Mouse (Mus musculus) limb, embryonic 11.5 days (tissue): ENCODE results near the gene Olfr263. TPM values are rescaled to one million over a fixed set of nuclear protein-coding genes. Genes with fewer than 3 reads are reported as not detected.
"Not testable (repeated sequence)": the region's sequence is repeated elsewhere in the genome, so short reads cannot be mapped to it uniquely, and the experiment has no call there.

ENCODE experiments used
- ATAC-seq: fragments of 200-750 bp; cut with Nextera tagmentation; 2 replicates; pipeline ENCODE4 v1.8.0; 2017; ENCODE audit warnings: low read depth; ENCODE audit not compliant: insufficient number of reproducible peaks, low FRiP score, low TSS enrichment
- DNase-seq: peaks from one replicate; pipeline ENCODE4 v3.0.0-alpha.2; 2015; ENCODE audit warnings: low spot score
- H3K27ac ChIP-seq: fragments of 300-500 bp; sonication (generic); replicated peaks from 2 replicates; pipeline ENCODE4 v1.5.1; 2014; ENCODE audit warnings: low read depth, mild to moderate bottlenecking, low read length
- H3K27me3 ChIP-seq: fragments of 300-500 bp; sonication (generic); 2 replicates; pipeline ENCODE4 v1.6.1; 2014; ENCODE audit warnings: mild to moderate bottlenecking, low read length, mixed read lengths; ENCODE audit not compliant: control insufficient read depth, insufficient read depth
- H3K36me3 ChIP-seq: fragments of 300-500 bp; sonication (generic); 2 replicates; pipeline ENCODE4 v1.6.1; 2014; ENCODE audit warnings: mild to moderate bottlenecking, low read length, moderate library complexity, mixed read lengths; ENCODE audit not compliant: control insufficient read depth, insufficient read depth
- H3K4me1 ChIP-seq: fragments of 300-500 bp; sonication (generic); 2 replicates; pipeline ENCODE4 v1.6.1; 2014; ENCODE audit warnings: low read length, mixed read lengths; ENCODE audit not compliant: control insufficient read depth, insufficient read depth
- H3K4me2 ChIP-seq: fragments of 300-500 bp; sonication (generic); 2 replicates; pipeline ENCODE4 v1.6.1; 2014; ENCODE audit warnings: low read depth, mild to moderate bottlenecking, moderate library complexity; ENCODE audit not compliant: severe bottlenecking
- H3K4me3 ChIP-seq: fragments of 300-500 bp; sonication (generic); 2 replicates; pipeline ENCODE4 v1.5.1; 2014; ENCODE audit warnings: low read depth, low read length
- H3K9ac ChIP-seq: fragments of 300-500 bp; sonication (generic); 2 replicates; pipeline ENCODE4 v1.6.1; 2014; ENCODE audit warnings: mild to moderate bottlenecking, low read length
- H3K9me3 ChIP-seq: fragments of 300-500 bp; sonication (generic); 2 replicates; pipeline ENCODE4 v1.6.1; 2016; ENCODE audit warnings: low read length; ENCODE audit not compliant: control insufficient read depth
- WGBS: fragments of 180-500 bp; shearing (Covaris S2); extraction: QIAGEN DNeasy Blood & Tissue Kit; methylation state at CpG from one replicate; pipeline ENCODE4 v1.1.7; 2014; 5-methylcytosine and 5-hydroxymethylcytosine counted together
- polyA plus RNA-seq: library from polyadenylated mRNA; unstranded; fragments of >200 nt; fragmentation: Nextera tagmentation; extraction: Ambion mirVana; gene quantifications from 2 replicates; pipeline ENCODE4 v1.2.1, GENCODE M21; 2014

Olfr263 gene
- not detected in 2 replicates for polyA plus RNA-seq

- not testable (repeated sequence) for H3K27me3 ChIP-seq, H3K9ac ChIP-seq, H3K4me3 ChIP-seq, DNase-seq, H3K4me2 ChIP-seq, H3K27ac ChIP-seq, ATAC-seq, H3K4me1 ChIP-seq, H3K36me3 ChIP-seq, H3K9me3 ChIP-seq
- 87% methylated on average over 3 of the region's 3 CpGs for WGBS
Observed at GRCm38 (mm10) chr13:21129339-21129738, at the start of gene Olfr263. TSS of gene Olfr263 (plus strand) at chr13:21129639.

- H3K4me2 ChIP-seq: no peak overlapping the region
- no peaks in the 10 kb centered on the region for H3K36me3 ChIP-seq
- no peak overlapping the region for H3K27ac ChIP-seq
- H3K9ac ChIP-seq: no peak overlapping the region
- H3K4me3 ChIP-seq: no peak overlapping the region
- H3K27me3 ChIP-seq: no peaks in the 10 kb centered on the region
- ATAC-seq (no peak), DNase-seq (no peak)
- 84% methylated on average over 2 of the region's 2 CpGs for WGBS
- H3K9me3 ChIP-seq: no peaks in the 10 kb centered on the region
- H3K4me1 ChIP-seq: no peaks in the 10 kb centered on the region
Observed at GRCm38 (mm10) chr13:21082686-21083085, 46.8 kb upstream of the Olfr263 start.

- Histone ChIP-seq H3K27ac (no peak overlapping the region), H3K27me3 (no peaks in the 10 kb centered on the region), H3K4me3 (no peak overlapping the region), H3K9me3 (no peaks in the 10 kb centered on the region), H3K9ac (no peak overlapping the region), H3K4me2 (no peak overlapping the region), H3K36me3 (no peaks in the 10 kb centered on the region), H3K4me1 (no peaks in the 10 kb centered on the region)
- ATAC-seq (no peak; the same call in 1 of the 2 replicates), DNase-seq (no peak)
- WGBS: 88% methylated on average over 3 of the region's 3 CpGs
Observed at GRCm38 (mm10) chr13:21109759-21110158, 19.7 kb upstream of the Olfr263 start.

GRCm38 (mm10) chr13:21110441-21110840, 19.0 kb upstream of the Olfr263 start:
- Histone ChIP-seq H3K4me3 (no peak overlapping the region), H3K9ac (no peak overlapping the region), H3K27me3 (no peaks in the 10 kb centered on the region), H3K4me2 (no peak overlapping the region), H3K9me3 (no peaks in the 10 kb centered on the region), H3K27ac (no peak overlapping the region), H3K4me1 (no peaks in the 10 kb centered on the region), H3K36me3 (no peaks in the 10 kb centered on the region)
- WGBS: 89% methylated on average over 6 of the region's 6 CpGs
- no peak for DNase-seq
- no peak for ATAC-seq

GRCm38 (mm10) chr13:21111183-21111582, 18.3 kb upstream of the Olfr263 start, which contains the start of gene Olfr1369-ps1:
TSS of gene Olfr1369-ps1 (plus strand) at chr13:21111483.
- H3K4me3 ChIP-seq, H3K9me3 ChIP-seq, H3K27me3 ChIP-seq, H3K4me2 ChIP-seq, H3K27ac ChIP-seq, DNase-seq, H3K36me3 ChIP-seq, H3K4me1 ChIP-seq, ATAC-seq, H3K9ac ChIP-seq: not testable (repeated sequence)
- WGBS: 80% methylated on average over 3 of the region's 3 CpGs

GRCm38 (mm10) chr13:21114121-21114520, 15.3 kb upstream of the Olfr263 start:
- Histone ChIP-seq H3K4me2 (no peak overlapping the region), H3K36me3 (no peaks in the 10 kb centered on the region), H3K27me3 (no peaks in the 10 kb centered on the region), H3K4me1 (no peaks in the 10 kb centered on the region), H3K27ac (no peak overlapping the region), H3K4me3 (no peak overlapping the region), H3K9me3 (no peaks in the 10 kb centered on the region), H3K9ac (no peak overlapping the region)
- 90% methylated on average over 4 of the region's 4 CpGs for WGBS
- DNase-seq (no peak), ATAC-seq (no peak)

GRCm38 (mm10) chr13:21142421-21142820, 13.0 kb downstream of the Olfr263 start:
- WGBS: 38% methylated on average over 8 of the region's 8 CpGs
- DNase-seq: no peak
- Histone ChIP-seq H3K9me3 (no peaks in the 10 kb centered on the region), H3K27me3 (no peaks in the 10 kb centered on the region), H3K4me1 (no peaks in the 10 kb centered on the region), H3K27ac (no peak overlapping the region), H3K36me3 (no peaks in the 10 kb centered on the region), H3K4me2 (no peak overlapping the region), H3K9ac (no peak overlapping the region), H3K4me3 (no peak overlapping the region)
- ATAC-seq: no peak

GRCm38 (mm10) chr13:21145767-21146166, 16.3 kb downstream of the Olfr263 start, which contains the start of gene Olfr1368:
TSS of gene Olfr1368 (minus strand) at chr13:21145867.
- no peaks in the 10 kb centered on the region for H3K4me1 ChIP-seq
- no peaks in the 10 kb centered on the region for H3K9me3 ChIP-seq
- no peak within 1 kb of the TSS for H3K9ac ChIP-seq
- ATAC-seq (no peak), DNase-seq (no peak)
- no peaks in the 10 kb centered on the region for H3K27me3 ChIP-seq
- H3K27ac ChIP-seq: no peak within 1 kb of the TSS
- WGBS: 78% methylated on average over 4 of the region's 4 CpGs
- H3K4me2 ChIP-seq: no peak within 1 kb of the TSS
- no peaks in the 10 kb centered on the region for H3K36me3 ChIP-seq
- no peak within 1 kb of the TSS for H3K4me3 ChIP-seq

GRCm38 (mm10) chr13:21155888-21156287, 26.4 kb downstream of the Olfr263 start:
- Histone ChIP-seq H3K9me3 (no peaks in the 10 kb centered on the region), H3K27ac (no peak overlapping the region), H3K36me3 (no peaks in the 10 kb centered on the region), H3K27me3 (no peaks in the 10 kb centered on the region), H3K4me2 (no peak overlapping the region), H3K9ac (no peak overlapping the region), H3K4me3 (no peak overlapping the region), H3K4me1 (no peaks in the 10 kb centered on the region)
- ATAC-seq: no peak
- no peak for DNase-seq
- 85% methylated on average over 5 of the region's 5 CpGs for WGBS
